Mouse (Mus musculus): ENCODE data around the gene 9430038I01Rik. TPM values are rescaled to one million over a fixed set of nuclear protein-coding genes. Genes with fewer than 3 reads are reported as not detected.

The 9430038I01Rik gene
- polyA plus RNA-seq, 1 experiment from 2014 or later = 23.1 TPM

- 89% methylated on average over 2 of the region's 2 CpGs for WGBS
- TF ChIP-seq CTCF (IDR thresholded peaks at IDR 0.05; ENCODE audit: low read depth) = no peak
- Histone ChIP-seq H3K4me3 (replicated peaks; ENCODE audit: low read depth, low read length) (no peak overlapping the region), H3K4me1 (replicated peaks; ENCODE audit: insufficient read depth, low read length) (no peaks in the 10 kb centered on the region), H3K9ac (ENCODE audit: low read depth, low read length) (no peak overlapping the region), H3K27ac (no peak overlapping the region), H3K36me3 (ENCODE audit: insufficient read depth, low read length) (no peaks in the 10 kb centered on the region), H3K9me3 (replicated peaks; ENCODE audit: low read length) (no peaks in the 10 kb centered on the region), H3K27me3 (ENCODE audit: insufficient read depth, low read length) (no peaks in the 10 kb centered on the region; the same call in 1 of the 2 replicates), H3K4me2 (ENCODE audit: low read length) (no peak overlapping the region)
- DNase-seq (ENCODE audit: low spot score) (no peak), ATAC-seq (replicated peaks; ENCODE audit: low FRiP score, low read depth) (no peak)
Observed at GRCm38 (mm10) chr7:137333951-137334350, 76.6 kb downstream of the 9430038I01Rik start.

Other genes starting within 250 kb of the 9430038I01Rik start
- gene Ebf3, start 96.3 kb downstream of the 9430038I01Rik start, polyA plus RNA-seq (2015; fragmentation: Nextera tagmentation; extraction: Ambion mirVana) = 0.22 and 0.30 TPM in 2 replicates
- gene Glrx3, start 26.9 kb upstream of the 9430038I01Rik start, polyA plus RNA-seq (2015; fragmentation: Nextera tagmentation; extraction: Ambion mirVana) = 219 and 222 TPM in 2 replicates

All from kidney, postnatal 0 days (tissue).